Mouse (Mus musculus) heart, adult 2 months (tissue): ENCODE measurements at regions not wholly inside any gene's neighbourhood (a gene's known extent, or its start where the extent isn't known, plus 50 kb on each side); places are given as distances from the start of the nearest gene placed in this dataset.

Source experiments
- DNase-seq, 2 experiments: peaks; one replicate each; pipeline ENCODE4 v3.0.0; 2021
- H3K27ac ChIP-seq: fragments of 200-600 bp; 2 replicates; pipeline ENCODE4 v1.8.1; 2022
- H3K27me3 ChIP-seq: fragments of 200-500 bp; 2 replicates; pipeline ENCODE4 v1.6.1; 2012; ENCODE audit warnings: mild to moderate bottlenecking, low read length, inconsistent platforms, mixed read lengths; ENCODE audit not compliant: control insufficient read depth, insufficient read depth
- H3K36me3 ChIP-seq: fragments of 200-500 bp; 2 replicates; pipeline ENCODE4 v1.6.1; 2012; ENCODE audit warnings: low read length, inconsistent platforms; ENCODE audit not compliant: control insufficient read depth, insufficient read depth
- H3K4me1 ChIP-seq: fragments of 200-500 bp; 2 replicates; pipeline ENCODE4 v1.6.1; 2011; ENCODE audit warnings: low read length; ENCODE audit not compliant: control insufficient read depth, insufficient read depth
- H3K4me3 ChIP-seq: fragments of 200-600 bp; 2 replicates; pipeline ENCODE4 v1.8.1; 2022
- H3K79me2 ChIP-seq: fragments of 200-500 bp; replicated peaks from 2 replicates; pipeline ENCODE4 v1.6.1; 2012; ENCODE audit warnings: mild to moderate bottlenecking, inconsistent platforms, low read length, moderate library complexity, mixed read lengths; ENCODE audit not compliant: control insufficient read depth, insufficient read depth
- H3K9ac ChIP-seq: fragments of 200-500 bp; 2 replicates; pipeline ENCODE4 v1.6.1; 2012; ENCODE audit warnings: low read depth, mild to moderate bottlenecking, control low read depth, inconsistent platforms, low read length, mixed read lengths
- CTCF ChIP-seq: fragments of 200-600 bp; IDR thresholded peaks from 2 replicates; pipeline ENCODE4 v1.8.1; 2022; ENCODE audit warnings: antibody characterized with exemption, mild to moderate bottlenecking, moderate library complexity
- EP300 ChIP-seq: fragments of 200-500 bp; IDR thresholded peaks from 2 replicates; pipeline ENCODE4 v1.6.1; 2011; ENCODE audit warnings: low read depth, low read length, control low read depth; ENCODE audit not compliant: insufficient read depth
- POLR2A ChIP-seq: fragments of 200-500 bp; IDR thresholded peaks from 2 replicates; pipeline ENCODE4 v1.6.1; 2011; ENCODE audit warnings: mild to moderate bottlenecking, low read depth, low read length, control low read depth; ENCODE audit not compliant: insufficient read depth
- WGBS: fragments of 180-500 bp; shearing (Covaris S2); methylation state at CpG from one replicate; pipeline ENCODE4 v1.1.7; 2018; 5-methylcytosine and 5-hydroxymethylcytosine counted together
- intact Hi-C: fragments of 180-260 bp; cut with DNase I; formaldehyde crosslinking; loops from one replicate; pipeline ENCODE4 v1.15.1; 2025

GRCm38 (mm10) chr14:105767100-105767499, 129.5 kb downstream of the Spry2 start:
- 30% methylated on average over 4 of the region's 4 CpGs for WGBS
- Histone ChIP-seq H3K27me3 (no peaks in the 10 kb centered on the region), H3K9ac (no peak overlapping the region), H3K79me2 (no peaks in the 10 kb centered on the region), H3K36me3 (no peaks in the 10 kb centered on the region), H3K4me1 (no peaks in the 10 kb centered on the region), H3K27ac (no peak overlapping the region), H3K4me3 (no peak overlapping the region)
- TF ChIP-seq POLR2A = no peak
- TF ChIP-seq CTCF = no peak
- no peak for TF ChIP-seq EP300
- intact Hi-C loops = no loop called here
- no peak for DNase-seq

DNA sequence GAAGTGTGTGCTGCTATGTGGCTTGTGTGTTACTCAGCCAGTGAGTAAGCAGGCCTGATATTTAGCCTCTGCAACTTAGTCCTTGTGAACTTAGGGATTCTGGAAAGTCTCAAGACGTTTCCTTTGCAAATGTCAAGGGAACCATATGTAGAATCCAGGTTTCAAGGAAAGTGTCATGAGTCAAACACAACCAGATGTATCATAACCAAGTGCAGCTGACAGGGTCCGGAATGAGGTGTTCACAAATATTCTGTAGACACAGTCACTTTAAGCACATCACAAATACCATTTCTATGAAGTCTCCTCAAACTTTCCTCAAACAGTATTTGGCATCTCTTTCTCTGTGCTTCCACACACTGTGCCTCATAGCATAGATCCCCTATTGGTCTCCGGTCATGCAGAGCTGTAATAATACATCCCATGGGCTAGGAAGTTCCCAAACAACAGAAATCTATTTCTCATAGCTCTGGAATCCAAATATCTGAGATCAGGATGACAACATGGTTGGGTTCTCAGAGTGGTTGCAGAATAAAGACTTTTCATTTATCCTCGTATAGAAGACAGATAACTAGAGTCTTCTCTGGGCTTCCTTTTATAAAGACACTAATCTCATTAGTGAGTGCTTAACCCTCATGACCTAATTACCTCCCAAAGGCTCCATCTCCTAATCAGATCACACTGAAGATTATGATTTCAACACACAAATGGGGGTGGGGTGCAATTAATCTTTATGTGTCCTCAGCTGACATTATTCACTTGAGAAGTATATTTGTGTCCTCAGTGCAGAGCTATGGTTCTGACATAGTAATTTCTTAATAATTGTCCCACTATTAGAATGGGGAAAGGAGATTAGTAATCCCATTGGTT, 143.9 kb downstream of the Spry2 start:
- intact Hi-C loops = loop anchor here (1.0 kb wide), 1 partner anchor 13 kb away; no protein-coding TSS in a partner anchor
- no peaks in the 10 kb centered on the region for H3K79me2 ChIP-seq
- peaks cover 2% of the 10 kb centered on the region; the same call in 1 of the 2 replicates for H3K4me1 ChIP-seq
- H3K36me3 ChIP-seq = no peaks in the 10 kb centered on the region
- H3K27ac ChIP-seq = no peak overlapping the region
- no peak overlapping the region for H3K9ac ChIP-seq
- no peaks in the 10 kb centered on the region for H3K27me3 ChIP-seq
- TF ChIP-seq EP300 = no peak
- TF ChIP-seq CTCF = no peak
- TF ChIP-seq POLR2A = no peak
- no peak for DNase-seq
- no peak overlapping the region for H3K4me3 ChIP-seq
- WGBS = 69% methylated on average over 4 of the region's 4 CpGs

DNA sequence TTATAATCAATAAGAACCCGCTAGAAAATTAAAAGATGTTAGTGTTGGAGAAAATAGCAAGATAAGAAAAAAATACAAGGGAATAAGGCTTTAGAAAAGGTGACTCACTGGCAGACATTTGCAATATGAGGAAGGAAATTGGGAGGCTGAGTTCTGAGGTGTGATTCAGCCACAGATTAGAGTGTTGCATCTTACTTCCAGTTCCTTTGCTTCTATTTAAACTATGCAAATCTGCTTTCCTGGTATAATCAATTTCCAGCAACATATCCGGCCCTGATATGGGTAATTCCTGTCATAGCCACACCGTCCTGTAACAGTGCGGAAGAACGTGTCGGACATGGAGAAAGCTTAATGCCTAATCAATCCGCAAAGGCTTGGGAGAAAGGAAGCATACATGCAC, 144.9 kb downstream of the Spry2 start:
- intact Hi-C loops = loop anchor here (1.0 kb wide), 1 partner anchor 14 kb away; no protein-coding TSS in a partner anchor
- DNase-seq = no peak
- TF ChIP-seq CTCF (no peak), POLR2A (no peak), EP300 (no peak)
- H3K27ac ChIP-seq = no peak overlapping the region
- no peaks in the 10 kb centered on the region for H3K36me3 ChIP-seq
- 41% methylated on average over 7 of the region's 7 CpGs for WGBS
- no peaks in the 10 kb centered on the region for H3K79me2 ChIP-seq
- no peak overlapping the region for H3K9ac ChIP-seq
- H3K4me3 ChIP-seq = no peak overlapping the region
- no peaks in the 10 kb centered on the region for H3K27me3 ChIP-seq
- H3K4me1 ChIP-seq = peaks cover 2% of the 10 kb centered on the region; the same call in 1 of the 2 replicates

- Histone ChIP-seq H3K79me2 (no peaks in the 10 kb centered on the region), H3K27me3 (no peaks in the 10 kb centered on the region), H3K4me1 (peaks cover 10% of the 10 kb centered on the region), H3K36me3 (peaks cover 10% of the 10 kb centered on the region), H3K27ac (peak overlapping the region; percentile 42), H3K9ac (peak overlapping the region; percentile 48; the same call in 1 of the 2 replicates), H3K4me3 (no peak overlapping the region)
- DNase-seq = no peak
- TF ChIP-seq CTCF = no peak
- no peak for TF ChIP-seq EP300
- TF ChIP-seq POLR2A = no peak; the same call in 1 of the 2 replicates
- intact Hi-C loops = loop anchor here (5.0 kb wide), 2 partner anchors 33 to 347 kb away; no protein-coding TSS in a partner anchor
- WGBS = 24% methylated on average over 2 of the region's 2 CpGs
Observed at GRCm38 (mm10) chr14:105744578-105744977, 152.0 kb downstream of the Spry2 start.

DNA sequence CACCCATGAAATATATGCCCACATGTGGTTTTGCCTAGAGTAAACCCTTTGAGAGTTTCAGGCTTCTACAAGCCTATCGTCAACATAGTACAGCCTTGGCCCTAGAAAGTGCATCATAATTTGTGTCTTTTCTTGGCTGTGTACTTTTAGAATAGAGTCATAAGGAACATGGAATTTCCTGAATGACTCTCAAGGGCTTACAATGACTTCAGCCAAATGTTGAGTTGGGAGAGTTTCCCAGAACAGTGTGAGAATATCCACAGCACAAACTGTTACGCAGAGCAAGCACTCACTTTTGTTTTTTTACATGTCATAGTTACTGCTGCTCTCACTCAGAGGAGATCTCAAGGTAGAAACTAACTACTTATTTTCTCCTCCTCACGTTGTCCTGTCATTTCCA, 152.5 kb downstream of the Spry2 start:
- H3K79me2 ChIP-seq = no peaks in the 10 kb centered on the region
- TF ChIP-seq POLR2A (peak; percentile 56; the same call in 1 of the 2 replicates), CTCF (no peak)
- peaks cover 10% of the 10 kb centered on the region for H3K36me3 ChIP-seq
- DNase-seq = peak in 1 of 2 experiments; percentile 39
- WGBS = 6% methylated on average over 3 of the region's 3 CpGs
- peaks cover 10% of the 10 kb centered on the region for H3K4me1 ChIP-seq
- H3K27ac ChIP-seq = peak overlapping the region; percentile 42
- no peak overlapping the region for H3K4me3 ChIP-seq
- intact Hi-C loops = loop anchor here (5.0 kb wide), 2 partner anchors 33 to 347 kb away; no protein-coding TSS in a partner anchor
- peak overlapping the region; percentile 48; the same call in 1 of the 2 replicates for H3K9ac ChIP-seq
- no peaks in the 10 kb centered on the region for H3K27me3 ChIP-seq

DNA sequence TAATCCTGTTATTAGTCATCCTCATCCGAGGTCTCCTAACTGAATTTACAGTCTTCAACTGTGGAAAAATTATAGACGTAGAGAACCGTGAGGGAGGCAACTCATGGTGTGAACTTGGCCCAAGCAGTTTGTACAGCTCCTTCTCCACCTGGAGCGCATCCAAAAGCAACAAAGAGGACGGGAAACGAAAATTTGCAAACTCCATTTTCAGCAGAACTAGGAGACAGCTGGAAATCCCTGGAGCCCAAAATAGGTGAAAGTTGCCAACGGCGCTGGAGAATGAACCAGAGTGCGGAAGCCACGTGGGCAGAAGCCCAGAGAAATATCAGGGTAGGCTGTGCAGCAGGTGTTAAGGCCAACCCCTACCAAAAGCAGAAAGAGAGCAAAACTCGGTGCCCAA, 155.7 kb downstream of the Spry2 start:
- DNase-seq = peak; percentile 70 to 81
- TF ChIP-seq CTCF (no peak), EP300 (no peak), POLR2A (no peak)
- Histone ChIP-seq H3K27ac (peak overlapping the region; percentile 46), H3K4me1 (peaks cover 11% of the 10 kb centered on the region), H3K27me3 (no peaks in the 10 kb centered on the region), H3K9ac (no peak overlapping the region), H3K79me2 (no peaks in the 10 kb centered on the region), H3K36me3 (peaks cover 10% of the 10 kb centered on the region), H3K4me3 (no peak overlapping the region)
- WGBS = 42% methylated on average over 11 of the region's 11 CpGs
- intact Hi-C loops = loop anchor here (5.0 kb wide), 2 partner anchors 36 to 344 kb away; no protein-coding TSS in a partner anchor
